Mouse (Mus musculus): ENCODE data around the gene Heatr4. TPM values are rescaled to one million over a fixed set of nuclear protein-coding genes. Genes with fewer than 3 reads are reported as not detected.
"Not testable (repeated sequence)": the region's sequence is repeated elsewhere in the genome, so short reads cannot be mapped to it uniquely, and the experiment has no call there.

Heatr4 gene
- polyA plus RNA-seq, 1 experiment from 2014 or later: not detected

DNA sequence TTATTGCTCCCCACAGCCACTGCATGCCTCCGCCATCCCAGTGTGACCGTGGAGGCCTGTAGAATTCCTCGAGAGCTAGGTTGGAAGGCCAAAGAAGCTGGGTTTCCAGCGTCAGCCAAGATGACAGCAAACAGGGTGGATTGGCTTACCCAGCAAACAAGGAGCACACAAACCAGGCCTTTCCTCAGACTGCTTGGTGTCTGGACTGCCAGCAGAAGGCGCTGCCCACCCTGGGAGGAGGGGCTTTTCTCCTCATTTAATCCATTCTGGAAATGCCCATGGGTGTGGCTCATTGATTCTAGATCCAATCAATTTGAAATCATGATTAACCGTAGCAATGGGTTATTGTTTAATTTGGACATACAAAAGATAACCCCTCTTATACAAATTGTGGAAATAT lies 28.5 kb upstream of the Heatr4 start:
- H3K4me2 ChIP-seq: peak overlapping the region; percentile 57
- H3K27ac ChIP-seq (replicated peaks): peak overlapping the region; percentile 33; the same call in 1 of the 2 replicates
- no peak overlapping the region for H3K4me3 ChIP-seq
- peaks cover 51% of the 10 kb centered on the region for H3K4me1 ChIP-seq (replicated peaks)
- no peak overlapping the region for H3K9ac ChIP-seq
- 60% methylated on average over 6 of the region's 6 CpGs for WGBS
- H3K36me3 ChIP-seq: no peaks in the 10 kb centered on the region; the same call in 1 of the 2 replicates
- no peak for ATAC-seq (ENCODE audit: low read depth)
- no peaks in the 10 kb centered on the region for H3K27me3 ChIP-seq
- no peaks in the 10 kb centered on the region for H3K9me3 ChIP-seq

DNA sequence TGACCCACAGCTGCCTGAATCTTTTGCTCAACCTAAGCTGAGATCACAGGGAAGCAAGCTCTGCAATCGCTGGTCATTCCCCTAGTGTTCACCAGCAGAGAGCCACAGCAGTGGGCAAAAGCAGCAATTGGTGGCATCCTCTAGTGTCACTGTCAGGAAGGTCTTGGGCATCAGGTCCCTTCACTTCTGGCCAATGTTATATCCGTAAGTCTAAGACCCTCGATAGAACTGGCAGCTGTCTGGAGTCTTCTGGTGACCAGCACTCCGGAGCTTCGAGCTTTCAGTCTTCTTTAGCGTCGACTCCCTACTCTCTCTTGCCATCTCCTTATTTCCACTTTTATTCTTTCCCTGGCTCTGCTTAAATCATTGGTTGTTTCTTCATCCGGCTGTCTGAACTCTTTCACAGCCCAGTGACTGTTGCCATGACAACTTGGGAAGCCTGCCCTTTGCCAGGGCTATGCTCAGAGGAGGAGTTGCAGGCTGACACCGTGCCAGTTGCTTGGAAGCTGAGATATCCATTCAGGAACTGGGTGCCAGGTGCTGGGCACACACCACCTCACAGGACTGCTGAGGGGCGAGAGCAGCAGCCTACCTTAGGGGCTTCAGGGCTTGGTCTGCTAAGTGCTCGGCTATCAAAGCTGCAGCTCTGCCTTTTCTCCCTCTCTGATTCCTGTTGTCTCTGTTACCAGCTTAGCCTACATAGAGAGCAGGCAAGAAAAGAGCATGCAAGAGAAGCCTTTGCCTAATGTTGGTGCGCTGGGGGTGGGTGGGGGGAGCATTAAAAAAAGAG lies 26.8 kb upstream of the Heatr4 start:
- Histone ChIP-seq H3K9me3 (no peaks in the 10 kb centered on the region), H3K27ac (replicated peaks) (peak overlapping the region; percentile 73), H3K9ac (peak overlapping the region; percentile 71), H3K4me2 (peak overlapping the region; percentile 57), H3K27me3 (no peaks in the 10 kb centered on the region), H3K36me3 (no peaks in the 10 kb centered on the region; the same call in 1 of the 2 replicates), H3K4me1 (replicated peaks) (peaks cover 51% of the 10 kb centered on the region), H3K4me3 (peak overlapping the region; percentile 48)
- ATAC-seq (ENCODE audit: low read depth): peak; percentile 74
- WGBS: 24% methylated on average over 12 of the region's 12 CpGs

GRCm38 (mm10) chr12:84010201-84010600 lies 25.5 kb upstream of the Heatr4 start:
- Histone ChIP-seq H3K9me3 (no peaks in the 10 kb centered on the region), H3K9ac (peak overlapping the region; percentile 71), H3K27ac (replicated peaks) (peak overlapping the region; percentile 79), H3K4me2 (peak overlapping the region; percentile 57), H3K4me1 (replicated peaks) (peaks cover 51% of the 10 kb centered on the region), H3K36me3 (no peaks in the 10 kb centered on the region), H3K4me3 (peak overlapping the region; percentile 48), H3K27me3 (no peaks in the 10 kb centered on the region)
- 66% methylated on average over 3 of the region's 3 CpGs for WGBS
- no peak for ATAC-seq (ENCODE audit: low read depth)

DNA sequence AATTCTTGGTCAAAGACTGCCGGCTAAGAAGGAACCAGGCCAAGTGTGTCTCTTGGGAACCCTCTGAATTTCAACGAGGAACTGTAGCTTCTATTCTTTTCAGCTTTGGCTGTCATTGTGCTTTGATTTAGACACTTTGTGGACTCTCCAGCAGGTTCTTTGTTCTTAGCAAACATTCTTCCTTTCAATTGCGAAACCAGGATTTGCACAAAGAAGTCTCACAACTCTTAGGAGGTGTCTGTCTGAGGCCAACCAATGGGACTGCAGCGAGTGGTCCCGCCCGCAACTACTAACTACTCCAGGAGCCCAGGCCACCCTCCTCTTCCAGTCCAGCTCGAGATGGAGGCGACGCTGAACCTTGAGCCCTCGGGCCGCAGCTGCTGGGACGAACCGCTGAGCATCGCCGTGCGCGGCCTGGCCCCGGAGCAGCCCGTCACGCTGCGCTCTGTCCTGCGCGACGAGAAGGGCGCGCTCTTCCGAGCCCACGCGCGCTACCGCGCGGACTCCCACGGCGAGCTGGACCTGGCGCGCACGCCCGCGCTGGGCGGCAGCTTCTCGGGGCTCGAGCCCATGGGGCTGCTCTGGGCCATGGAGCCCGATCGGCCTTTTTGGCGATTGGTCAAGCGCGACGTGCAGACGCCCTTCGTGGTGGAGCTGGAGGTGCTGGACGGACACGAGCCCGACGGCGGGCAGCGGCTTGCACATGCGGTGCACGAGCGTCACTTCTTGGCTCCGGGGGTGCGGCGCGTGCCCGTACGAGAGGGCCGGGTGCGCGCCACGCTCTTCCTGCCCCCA lies 24.7 kb upstream of the Heatr4 start, which contains the start of gene Acot1:
Acot1 (plus strand) TSS at position 320 of the 795 bp plus-strand sequence.
- peak within 1 kb of the TSS; percentile 71 for H3K9ac ChIP-seq
- under 1% methylated on average over 50 of the region's 70 CpGs for WGBS
- peak; percentile 92 for ATAC-seq (ENCODE audit: low read depth)
- peak within 1 kb of the TSS; percentile 57 for H3K4me2 ChIP-seq
- H3K27me3 ChIP-seq, H3K9me3 ChIP-seq, H3K36me3 ChIP-seq: not testable (repeated sequence)
- peaks cover 46% of the 10 kb centered on the region for H3K4me1 ChIP-seq (replicated peaks)
- H3K4me3 ChIP-seq: peak within 1 kb of the TSS; percentile 48
- H3K27ac ChIP-seq (replicated peaks): peak within 1 kb of the TSS; percentile 79

GRCm38 (mm10) chr12:84008729-84009128 lies 24.1 kb upstream of the Heatr4 start:
- H3K4me3 ChIP-seq: peak overlapping the region; percentile 48
- H3K36me3 ChIP-seq: no peaks in the 10 kb centered on the region
- H3K27me3 ChIP-seq: no peaks in the 10 kb centered on the region
- no peaks in the 10 kb centered on the region for H3K9me3 ChIP-seq
- peak overlapping the region; percentile 79 for H3K27ac ChIP-seq (replicated peaks)
- peak overlapping the region; percentile 57 for H3K4me2 ChIP-seq
- WGBS: 43% methylated on average over 8 of the region's 8 CpGs
- peak overlapping the region; percentile 71; the same call in 1 of the 2 replicates for H3K9ac ChIP-seq
- H3K4me1 ChIP-seq (replicated peaks): peaks cover 44% of the 10 kb centered on the region
- peak; percentile 59; the same call in 1 of the 2 replicates for ATAC-seq (ENCODE audit: low read depth)

GRCm38 (mm10) chr12:84008251-84008650 lies 23.6 kb upstream of the Heatr4 start:
- Histone ChIP-seq H3K4me1 (replicated peaks) (peaks cover 39% of the 10 kb centered on the region), H3K4me2 (peak overlapping the region; percentile 57; the same call in 1 of the 2 replicates), H3K27me3 (no peaks in the 10 kb centered on the region), H3K27ac (replicated peaks) (peak overlapping the region; percentile 79), H3K9me3 (no peaks in the 10 kb centered on the region), H3K4me3 (no peak overlapping the region), H3K36me3 (no peaks in the 10 kb centered on the region), H3K9ac (0 out of 2 replicates have a peak overlapping the region, but pooled peaks have one; percentile 71)
- WGBS: 91% methylated on average over 10 of the region's 12 CpGs
- ATAC-seq (ENCODE audit: low read depth): no peak

DNA sequence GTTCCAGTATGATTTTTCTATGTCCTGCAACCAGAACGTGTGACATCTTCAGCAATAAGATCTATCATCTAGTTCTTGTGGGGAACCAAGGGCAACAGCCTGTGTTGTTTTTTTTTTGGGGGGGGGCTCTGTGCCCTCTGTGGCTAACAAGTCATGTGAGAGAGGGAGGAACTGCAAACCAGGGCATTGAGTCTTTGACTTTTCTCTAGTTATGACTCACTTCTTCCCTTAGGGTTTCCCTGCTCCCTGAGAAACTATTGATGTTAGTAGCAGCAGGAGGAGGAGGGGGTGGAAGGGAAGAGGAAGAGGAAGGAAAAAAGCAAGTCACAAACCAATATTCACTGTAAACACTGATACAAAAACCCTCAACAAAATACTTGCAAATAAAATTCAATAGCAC lies 19.2 kb upstream of the Heatr4 start:
- 88% methylated on average over 1 of the region's 1 CpGs for WGBS
- Histone ChIP-seq H3K4me3 (no peak overlapping the region), H3K4me2 (no peak overlapping the region), H3K9ac (no peak overlapping the region), H3K9me3 (no peaks in the 10 kb centered on the region; the same call in 1 of the 2 replicates), H3K36me3 (no peaks in the 10 kb centered on the region), H3K4me1 (replicated peaks) (peaks cover 10% of the 10 kb centered on the region), H3K27ac (replicated peaks) (no peak overlapping the region), H3K27me3 (no peaks in the 10 kb centered on the region)
- no peak for ATAC-seq (ENCODE audit: low read depth)

GRCm38 (mm10) chr12:84000418-84000817 lies 15.8 kb upstream of the Heatr4 start:
- H3K9ac ChIP-seq: no peak overlapping the region
- H3K9me3 ChIP-seq: no peaks in the 10 kb centered on the region; the same call in 1 of the 2 replicates
- no peak overlapping the region for H3K4me3 ChIP-seq
- no peak for ATAC-seq (ENCODE audit: low read depth)
- H3K4me1 ChIP-seq (replicated peaks): peaks cover 4% of the 10 kb centered on the region; the same call in 1 of the 2 replicates
- no peak overlapping the region for H3K4me2 ChIP-seq
- no peak overlapping the region for H3K27ac ChIP-seq (replicated peaks)
- 49% methylated on average over 3 of the region's 3 CpGs for WGBS
- no peaks in the 10 kb centered on the region for H3K27me3 ChIP-seq
- H3K36me3 ChIP-seq: no peaks in the 10 kb centered on the region

- H3K4me1 ChIP-seq (replicated peaks); H3K9ac ChIP-seq; H3K27me3 ChIP-seq; H3K36me3 ChIP-seq; H3K9me3 ChIP-seq; ATAC-seq (ENCODE audit: low read depth); H3K4me3 ChIP-seq; H3K27ac ChIP-seq (replicated peaks); H3K4me2 ChIP-seq: not testable (repeated sequence)
- 69% methylated on average over 8 of the region's 8 CpGs for WGBS
Measured at GRCm38 (mm10) chr12:83999237-83999636, 14.6 kb upstream of the Heatr4 start.

- no peak overlapping the region for H3K9ac ChIP-seq
- H3K27me3 ChIP-seq: no peaks in the 10 kb centered on the region
- no peak overlapping the region for H3K27ac ChIP-seq (replicated peaks)
- H3K4me2 ChIP-seq: no peak overlapping the region
- H3K36me3 ChIP-seq: no peaks in the 10 kb centered on the region
- H3K4me1 ChIP-seq (replicated peaks): peaks cover 4% of the 10 kb centered on the region; the same call in 1 of the 2 replicates
- ATAC-seq (ENCODE audit: low read depth): no peak
- no peaks in the 10 kb centered on the region; the same call in 1 of the 2 replicates for H3K9me3 ChIP-seq
- WGBS: 66% methylated on average over 11 of the region's 11 CpGs
- no peak overlapping the region for H3K4me3 ChIP-seq
Measured at GRCm38 (mm10) chr12:83998341-83999107, 13.9 kb upstream of the Heatr4 start.

- Histone ChIP-seq H3K4me3 (no peak overlapping the region), H3K27ac (replicated peaks) (no peak overlapping the region), H3K9ac (no peak overlapping the region), H3K4me2 (no peak overlapping the region), H3K4me1 (replicated peaks) (peaks cover 4% of the 10 kb centered on the region; the same call in 1 of the 2 replicates), H3K27me3 (no peaks in the 10 kb centered on the region), H3K9me3 (no peaks in the 10 kb centered on the region; the same call in 1 of the 2 replicates), H3K36me3 (no peaks in the 10 kb centered on the region)
- no peak for ATAC-seq (ENCODE audit: low read depth)
- 65% methylated on average over 2 of the region's 2 CpGs for WGBS
Measured at GRCm38 (mm10) chr12:83997221-83997620, 12.6 kb upstream of the Heatr4 start.
